Mouse (Mus musculus): ENCODE results near the gene Hoxd11. TPM values are rescaled to one million over a fixed set of nuclear protein-coding genes. Genes with fewer than 3 reads are reported as not detected.

Gene Hoxd11
- total RNA-seq, 2 experiments from 2014 or later, result not detected

DNA sequence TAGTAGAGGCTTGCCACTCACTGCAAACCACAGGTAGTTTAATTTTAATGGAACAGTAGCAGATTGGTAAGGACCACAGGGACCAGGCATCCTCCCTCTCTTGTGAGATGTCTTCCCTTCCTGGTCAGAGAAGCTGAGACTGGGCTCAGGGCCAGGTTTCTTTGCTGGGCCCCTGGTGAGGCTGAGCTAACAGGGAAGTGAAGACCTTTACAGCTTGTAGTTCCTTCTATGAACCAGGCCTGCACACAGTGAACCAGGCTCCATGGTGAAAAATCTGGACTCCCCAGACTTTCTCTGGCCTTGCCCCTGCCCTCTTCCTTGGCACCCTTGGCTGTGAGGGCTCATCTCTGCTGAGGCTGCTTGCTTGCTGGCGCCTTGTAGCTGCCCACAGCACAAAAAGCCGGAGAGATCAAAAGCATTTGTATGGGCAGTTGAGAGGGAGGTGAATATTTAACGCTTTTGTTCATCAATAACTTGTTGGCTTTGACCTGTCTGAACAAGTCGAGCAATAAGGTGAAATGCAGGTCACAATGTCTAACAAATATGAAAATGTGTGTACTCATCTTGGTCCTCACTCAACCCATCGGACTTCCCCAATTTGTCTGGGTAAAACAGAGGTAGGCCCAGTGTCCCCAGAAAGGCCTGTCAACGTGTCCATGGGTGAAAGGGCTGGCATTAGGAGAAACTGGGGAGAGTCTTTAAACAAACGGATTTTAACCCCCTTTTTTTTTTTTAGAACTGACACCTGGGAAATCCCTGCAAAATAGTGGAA is 45.1 kb downstream of the Hoxd11 start:
- intact Hi-C loops (cut with DNase I), result no loop called here
- DNase-seq, result no peak

DNA sequence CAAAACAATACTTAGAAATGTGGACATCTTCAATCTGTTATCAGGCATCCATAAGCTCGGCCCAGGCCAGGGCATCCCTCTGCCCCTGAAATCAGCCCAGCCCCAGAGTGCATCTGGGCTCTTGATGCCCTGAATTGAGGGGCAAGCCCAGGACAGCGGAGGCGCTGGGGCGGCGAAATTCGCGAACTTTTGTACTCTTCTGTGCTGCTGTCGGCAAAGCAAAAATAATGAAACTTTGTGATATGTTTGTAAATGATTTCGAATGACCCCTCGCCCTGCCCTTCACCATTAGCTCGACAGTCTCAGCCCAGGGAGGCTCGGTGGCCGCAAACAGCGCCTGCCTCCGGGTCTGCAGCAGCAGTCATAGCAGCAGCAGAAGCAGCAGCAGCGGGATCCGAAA is 45.8 kb downstream of the Hoxd11 start:
- intact Hi-C loops (cut with DNase I), result no loop called here

DNA sequence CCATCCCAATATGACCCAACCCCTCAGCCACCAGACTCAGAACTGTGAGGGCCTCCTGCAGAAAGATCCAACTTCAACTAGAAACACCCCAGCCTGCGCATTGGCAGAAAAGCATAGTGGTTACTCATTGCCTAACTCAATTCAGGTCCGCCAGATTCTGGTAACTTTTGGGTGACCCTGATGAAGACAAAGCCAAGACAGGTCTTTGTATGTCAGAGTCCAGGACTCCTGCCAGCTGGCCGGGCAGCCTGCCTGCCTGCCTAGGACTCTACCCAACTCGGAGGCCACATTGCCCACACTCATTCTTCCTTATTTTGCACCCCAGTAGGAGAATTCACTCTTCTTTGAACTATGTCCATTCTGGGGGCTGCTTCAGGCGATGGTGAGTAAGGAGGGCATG is 47.2 kb downstream of the Hoxd11 start, which contains the start of gene Gm28230:
Gene Gm28230 (plus strand): TSS at position 178 of the 400 bp plus-strand sequence.
- intact Hi-C loops (cut with DNase I), result no loop called here

More for the DNA sequence above, 45.8 kb downstream of the Hoxd11 start:
- no peak for DNase-seq

DNA sequence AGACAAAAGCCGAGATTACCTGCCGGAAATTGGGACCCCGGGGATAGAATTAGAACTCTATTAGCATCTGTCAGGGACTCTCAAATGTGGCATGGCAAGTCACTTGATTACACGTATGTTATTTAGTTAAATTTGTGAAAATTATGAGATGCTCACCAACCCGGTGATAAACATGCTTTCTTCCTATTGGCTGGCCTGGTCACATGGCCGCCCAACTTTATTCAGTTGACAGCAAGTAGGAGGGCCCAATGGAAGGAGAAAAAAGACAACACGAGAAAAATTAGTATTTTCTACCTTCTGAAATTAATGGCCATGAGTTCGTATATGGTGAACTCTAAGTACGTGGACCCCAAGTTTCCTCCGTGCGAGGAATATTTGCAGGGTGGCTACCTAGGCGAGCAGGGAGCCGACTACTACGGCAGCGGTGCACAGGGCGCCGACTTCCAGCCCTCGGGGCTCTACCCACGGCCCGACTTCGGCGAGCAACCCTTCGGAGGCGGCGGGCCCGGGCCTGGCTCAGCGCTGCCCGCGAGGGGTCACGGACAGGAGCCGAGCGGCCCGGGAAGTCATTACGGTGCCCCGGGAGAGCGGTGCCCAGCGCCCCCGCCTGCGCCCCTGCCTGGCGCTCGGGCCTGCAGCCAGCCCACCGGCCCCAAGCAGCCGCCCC is 47.7 kb downstream of the Hoxd11 start:
- intact Hi-C loops (cut with DNase I), result no loop called here
- no peak for DNase-seq

More for the DNA sequence above, 47.2 kb downstream of the Hoxd11 start, which contains the start of gene Gm28230:
- no peak for DNase-seq

DNA sequence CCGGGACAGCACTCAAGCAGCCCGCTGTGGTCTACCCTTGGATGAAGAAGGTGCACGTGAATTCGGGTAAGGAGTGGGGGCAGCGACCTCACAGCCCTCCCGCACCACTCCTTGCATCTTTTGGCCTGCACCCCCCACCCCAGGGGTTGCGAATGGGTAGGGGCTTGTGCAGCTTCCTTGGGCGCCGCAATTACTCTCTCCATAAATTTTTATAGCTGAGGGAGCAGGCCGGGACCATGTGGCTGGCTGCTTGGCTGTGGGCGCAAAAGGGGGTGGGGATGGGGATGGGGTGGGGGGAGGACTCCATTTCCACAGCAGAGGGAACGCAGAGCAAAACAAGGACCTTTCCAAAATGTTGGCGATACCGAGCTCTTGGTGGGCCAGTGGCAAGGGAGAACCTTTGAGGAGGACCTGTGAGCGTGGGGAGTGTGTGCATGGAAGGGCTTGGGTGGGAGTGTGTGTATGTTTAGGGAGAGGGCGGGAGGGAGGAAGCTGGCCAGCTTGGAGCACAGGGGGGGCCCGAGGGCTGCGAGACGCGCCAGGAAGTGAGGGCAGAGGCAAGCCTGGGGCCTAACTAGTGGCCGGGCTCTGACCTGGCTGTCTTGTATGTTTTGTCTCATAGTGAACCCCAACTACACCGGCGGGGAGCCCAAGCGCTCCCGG is 48.4 kb downstream of the Hoxd11 start:
- intact Hi-C loops (cut with DNase I), result no loop called here

DNA sequence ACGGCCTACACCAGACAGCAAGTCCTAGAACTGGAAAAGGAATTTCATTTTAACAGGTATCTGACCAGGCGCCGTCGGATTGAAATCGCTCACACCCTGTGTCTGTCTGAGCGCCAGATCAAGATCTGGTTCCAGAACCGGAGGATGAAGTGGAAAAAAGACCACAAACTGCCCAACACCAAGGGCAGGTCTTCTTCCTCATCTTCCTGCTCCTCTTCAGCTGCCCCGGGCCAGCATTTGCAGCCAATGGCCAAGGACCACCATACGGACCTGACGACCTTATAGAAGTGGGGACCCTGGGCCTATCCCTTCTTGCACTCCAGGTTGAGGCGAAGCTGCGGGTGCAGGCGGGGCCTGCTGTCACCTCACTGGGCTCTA is 48.9 kb downstream of the Hoxd11 start:
- DNase-seq, result no peak
- intact Hi-C loops (cut with DNase I), result no loop called here

More for the DNA sequence above, 48.4 kb downstream of the Hoxd11 start:
- no peak for DNase-seq

DNA sequence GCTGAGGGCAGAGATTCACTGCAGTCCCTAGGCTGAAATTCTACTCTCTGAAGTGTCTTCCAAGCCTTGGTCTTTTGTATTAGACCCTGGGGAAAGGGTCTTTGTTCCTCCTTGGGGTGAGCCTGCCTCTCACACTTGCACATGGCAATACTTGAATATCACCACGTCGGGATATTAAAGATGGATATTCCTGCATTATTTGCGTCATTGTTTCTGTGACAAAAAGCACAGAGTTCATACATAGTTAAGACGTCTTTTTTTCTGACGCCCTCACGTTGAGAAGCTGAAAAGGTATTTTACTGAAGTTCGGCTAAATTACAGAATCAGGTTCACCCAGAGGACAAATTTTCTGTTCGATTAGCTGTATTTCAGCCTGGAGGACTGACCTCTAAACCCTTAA is 51.0 kb downstream of the Hoxd11 start:
- intact Hi-C loops (cut with DNase I), result no loop called here
- no peak for DNase-seq

DNA sequence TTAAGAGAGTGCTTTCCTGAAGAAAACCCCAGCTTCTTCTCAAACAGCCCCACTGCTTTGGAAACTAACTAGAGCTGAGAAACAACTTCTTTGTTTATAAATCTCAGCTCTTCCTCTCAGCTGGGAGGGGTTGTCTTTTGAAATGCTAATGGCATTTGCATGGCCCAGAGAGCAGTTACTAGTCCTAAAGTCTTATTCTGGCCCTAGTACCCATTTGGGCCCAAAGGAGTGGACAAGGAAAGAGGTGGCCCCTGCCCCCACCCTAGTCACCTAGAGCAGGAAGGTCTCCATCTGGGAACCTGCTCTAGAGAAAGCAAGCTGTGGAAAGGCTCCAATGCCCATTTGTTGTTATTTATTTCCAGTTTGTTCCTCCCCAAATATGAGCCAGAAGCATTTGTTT is 51.7 kb downstream of the Hoxd11 start:
- no peak for DNase-seq
- intact Hi-C loops (cut with DNase I), result no loop called here

DNA sequence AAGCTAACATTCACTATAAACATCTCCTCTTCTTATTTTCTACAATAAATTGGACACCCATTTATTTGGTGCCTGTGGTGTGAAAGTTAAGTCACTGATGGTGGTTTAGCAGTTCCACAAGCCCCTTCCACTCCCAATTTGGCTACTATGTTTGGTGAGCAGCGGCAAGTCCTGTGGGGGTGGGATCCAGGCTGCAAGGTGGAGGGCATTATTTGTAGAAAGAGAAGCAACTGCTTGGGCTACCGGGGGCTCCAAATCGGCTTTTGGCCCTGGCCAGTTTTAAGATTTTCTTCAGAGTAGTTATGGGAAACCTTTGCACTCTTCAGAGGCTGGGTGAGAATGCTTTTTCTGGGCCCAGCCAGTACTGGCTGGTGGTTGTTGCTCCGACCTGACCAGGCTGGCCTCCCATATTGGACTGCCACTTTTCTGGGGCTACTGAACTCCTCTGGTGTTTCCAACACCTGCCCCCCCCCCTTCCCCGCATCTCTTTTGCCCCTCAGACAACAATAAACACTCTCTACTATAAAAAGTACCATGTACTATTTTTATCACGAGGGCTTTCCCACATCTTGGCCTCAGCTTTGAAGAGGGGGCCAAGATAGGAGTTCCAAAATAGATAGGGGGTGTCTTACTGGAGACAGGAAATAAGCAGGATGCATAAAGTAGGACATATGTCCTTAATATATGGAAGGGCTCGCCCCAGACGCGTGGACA is 52.6 kb downstream of the Hoxd11 start:
- intact Hi-C loops (cut with DNase I), result no loop called here
- DNase-seq, result no peak

DNA sequence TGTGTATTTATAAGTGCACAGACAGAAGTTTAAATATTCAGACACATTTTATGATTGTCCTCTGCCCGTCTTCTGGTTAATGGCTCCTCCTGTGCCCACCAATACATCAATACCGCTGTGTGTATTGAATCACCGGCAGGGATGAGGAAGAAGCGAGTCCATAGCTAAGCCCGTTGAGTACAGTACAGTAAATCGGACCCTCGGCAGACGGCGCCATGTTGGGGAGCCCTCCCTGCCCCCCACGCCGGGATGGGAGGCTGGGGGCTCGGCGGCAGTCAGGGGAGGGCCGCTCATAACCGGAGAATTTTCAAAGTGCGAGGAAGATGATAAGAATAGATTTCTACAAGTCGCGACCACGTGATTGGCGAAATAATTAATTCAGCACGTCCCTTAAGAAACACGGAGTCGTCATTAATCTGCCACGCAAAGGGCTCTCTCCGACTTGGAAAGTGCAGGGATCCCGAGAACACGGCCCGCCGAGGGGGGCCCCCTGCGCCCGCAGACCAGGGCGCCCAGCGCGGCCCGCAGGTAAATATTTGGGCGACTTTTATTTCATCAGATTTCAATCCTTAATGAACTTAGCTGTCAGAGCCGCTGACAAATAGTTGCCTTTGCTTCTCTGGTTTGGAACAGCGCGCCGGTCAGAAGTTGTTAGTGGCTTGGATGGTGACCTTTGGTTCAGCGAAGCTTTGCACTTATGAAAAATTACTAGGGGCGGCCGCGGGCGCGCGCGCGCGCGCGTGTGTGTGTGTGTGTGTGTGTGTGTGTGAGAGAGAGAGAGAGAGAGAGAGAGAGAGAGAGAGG is 53.4 kb downstream of the Hoxd11 start:
- DNase-seq, result no peak
- intact Hi-C loops (cut with DNase I), result no loop called here

DNA sequence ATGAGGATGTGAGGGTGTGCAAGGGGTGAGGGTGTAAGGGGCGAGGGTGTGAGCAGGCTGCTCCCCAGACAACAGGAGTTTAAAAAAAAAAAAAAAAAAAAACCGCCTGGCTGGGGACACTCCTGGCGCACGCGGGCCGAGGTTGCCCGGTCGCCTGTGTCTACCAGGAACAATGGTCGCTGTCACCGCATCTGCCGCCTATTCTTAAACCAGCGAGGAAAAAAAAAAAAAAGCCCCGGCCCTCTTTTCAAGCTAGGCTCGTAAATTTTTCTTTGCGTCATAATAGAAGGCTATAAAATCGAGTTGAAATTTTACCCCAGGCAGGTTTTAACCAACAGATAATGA is 53.9 kb downstream of the Hoxd11 start:
- intact Hi-C loops (cut with DNase I), result no loop called here
- no peak for DNase-seq

DNA sequence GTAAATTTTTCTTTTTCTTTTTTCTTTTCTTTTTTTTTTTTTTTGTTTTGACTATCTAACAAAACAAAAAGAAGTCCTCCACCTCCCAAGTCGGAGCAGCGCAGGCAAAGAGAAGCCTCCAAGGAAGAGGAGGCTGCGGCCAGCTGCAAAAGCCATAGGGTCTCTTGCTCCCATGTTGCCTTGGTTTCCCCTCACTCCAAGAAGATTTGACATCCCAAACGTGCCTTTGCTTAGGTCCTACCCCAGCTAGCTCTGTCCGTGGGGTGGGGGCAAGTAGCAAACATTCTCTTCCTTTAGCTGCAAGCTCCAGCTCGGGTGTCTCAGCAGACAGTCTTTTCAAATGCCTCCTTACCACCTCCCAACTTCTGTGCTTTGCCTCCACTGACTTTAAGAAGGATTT is 54.4 kb downstream of the Hoxd11 start:
- DNase-seq, result no peak
- intact Hi-C loops (cut with DNase I), result no loop called here

DNA sequence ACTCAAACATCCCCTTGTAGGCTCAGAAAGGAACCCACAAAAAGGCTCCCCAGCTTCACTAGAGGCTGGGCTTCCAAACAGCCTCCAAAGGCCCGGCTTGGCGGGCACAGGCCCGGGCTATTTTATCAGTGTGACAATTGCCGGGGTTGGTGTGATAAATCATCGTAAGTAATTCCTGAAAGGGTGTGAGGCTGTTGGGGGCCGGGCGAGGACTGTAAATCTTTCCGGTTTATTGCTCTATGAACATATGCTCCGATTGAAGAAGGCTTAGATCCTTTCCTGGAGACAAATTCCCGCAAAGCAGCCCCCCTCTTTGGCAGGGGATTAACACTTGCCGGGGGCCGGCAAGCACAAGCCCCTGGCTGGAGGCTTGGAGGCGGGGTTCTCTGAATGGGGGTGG is 55.1 kb downstream of the Hoxd11 start:
- intact Hi-C loops (cut with DNase I), result no loop called here
- DNase-seq, result no peak

DNA sequence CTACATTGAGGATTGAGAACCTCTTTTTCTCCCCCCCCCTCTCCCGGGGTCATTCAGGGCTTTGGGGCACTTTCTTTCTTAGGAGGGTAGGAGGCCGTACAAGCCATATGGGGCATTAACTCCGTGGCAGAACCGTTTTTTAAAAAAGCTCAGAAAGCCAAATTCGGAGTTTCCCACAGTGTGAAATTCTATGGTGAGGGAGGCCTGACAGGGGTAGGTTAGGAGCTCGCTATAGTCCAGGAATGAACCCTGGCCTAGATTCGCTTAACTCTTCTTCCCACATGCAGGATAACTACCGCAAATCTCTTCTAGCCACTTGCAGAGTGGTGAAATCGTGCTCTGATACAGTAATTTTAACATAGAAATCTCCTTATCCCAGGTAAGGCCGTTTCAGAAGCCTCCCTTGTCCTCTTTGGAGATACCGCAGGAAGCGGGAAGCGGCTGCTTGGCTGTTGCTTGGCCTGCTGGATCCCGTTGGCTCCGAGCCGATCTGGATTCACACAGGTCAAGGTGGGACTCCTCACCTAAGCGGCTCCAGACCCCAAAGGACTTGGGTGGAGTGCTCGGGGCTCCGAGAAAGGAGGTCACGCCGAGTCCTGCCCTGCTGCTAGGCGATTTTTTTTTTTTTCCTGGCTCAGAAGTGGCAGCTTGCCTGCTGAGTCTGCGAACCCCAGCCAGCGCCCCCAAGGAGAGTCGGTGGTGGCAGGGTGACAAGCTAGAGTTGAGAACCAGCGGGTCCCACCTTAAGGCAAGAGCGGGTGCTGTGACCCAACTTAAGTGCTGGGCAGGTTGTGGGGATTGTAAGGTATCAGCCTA is 55.8 kb downstream of the Hoxd11 start:
- intact Hi-C loops (cut with DNase I), result no loop called here

DNA sequence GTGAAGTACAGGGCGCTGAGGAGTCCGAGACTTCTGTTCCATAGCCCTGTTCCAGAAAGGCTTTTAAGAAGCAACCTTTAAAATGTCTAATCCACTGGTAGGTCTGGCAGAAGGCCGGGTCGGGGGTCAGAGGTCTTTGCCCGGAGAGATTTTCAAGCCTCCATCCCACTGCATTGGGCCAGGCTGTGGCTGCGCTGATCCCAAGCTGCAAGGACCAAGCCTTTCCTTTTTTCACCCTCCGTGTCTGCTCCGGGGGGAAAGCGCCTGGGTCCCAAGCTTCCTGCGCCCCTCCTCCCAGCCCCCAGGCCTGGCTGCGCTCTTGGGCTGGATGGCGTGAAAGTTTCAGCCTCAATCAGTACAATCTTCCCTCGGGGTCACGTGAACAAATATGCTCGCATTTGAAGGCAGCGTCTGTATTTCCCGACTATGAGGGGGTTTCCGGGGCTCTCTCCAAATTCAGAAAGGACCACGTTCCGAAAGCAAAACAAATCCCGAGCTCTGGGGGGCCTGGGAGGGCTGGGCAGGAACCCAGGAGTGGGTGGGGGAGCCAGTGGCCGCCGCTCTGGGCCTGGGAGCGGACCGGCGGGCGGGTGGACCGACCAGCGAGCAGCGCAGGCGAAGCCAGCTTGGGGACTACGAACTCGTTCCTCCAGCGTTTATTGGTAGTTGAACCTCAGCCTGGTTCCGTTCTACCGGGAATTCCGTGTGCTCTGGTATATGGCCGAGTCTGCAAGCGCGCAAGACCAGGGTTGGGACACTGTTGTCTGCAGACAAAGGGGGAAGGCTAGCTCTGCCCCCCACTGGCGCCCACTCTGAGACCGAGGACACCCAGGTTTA is 56.7 kb downstream of the Hoxd11 start:
- no peak for DNase-seq
- intact Hi-C loops (cut with DNase I), result no loop called here

More for the DNA sequence above, 55.8 kb downstream of the Hoxd11 start:
- no peak for DNase-seq
